Mouse (Mus musculus): ENCODE measurements around the gene Gys1. TPM values are rescaled to one million over a fixed set of nuclear protein-coding genes. Genes with fewer than 3 reads are reported as not detected.
"Not testable (repeated sequence)": the region's sequence is repeated elsewhere in the genome, so short reads cannot be mapped to it uniquely, and the experiment has no call there.

The Gys1 gene
- polyA plus RNA-seq, 1 experiment from 2014 or later: 23.2 TPM

DNA sequence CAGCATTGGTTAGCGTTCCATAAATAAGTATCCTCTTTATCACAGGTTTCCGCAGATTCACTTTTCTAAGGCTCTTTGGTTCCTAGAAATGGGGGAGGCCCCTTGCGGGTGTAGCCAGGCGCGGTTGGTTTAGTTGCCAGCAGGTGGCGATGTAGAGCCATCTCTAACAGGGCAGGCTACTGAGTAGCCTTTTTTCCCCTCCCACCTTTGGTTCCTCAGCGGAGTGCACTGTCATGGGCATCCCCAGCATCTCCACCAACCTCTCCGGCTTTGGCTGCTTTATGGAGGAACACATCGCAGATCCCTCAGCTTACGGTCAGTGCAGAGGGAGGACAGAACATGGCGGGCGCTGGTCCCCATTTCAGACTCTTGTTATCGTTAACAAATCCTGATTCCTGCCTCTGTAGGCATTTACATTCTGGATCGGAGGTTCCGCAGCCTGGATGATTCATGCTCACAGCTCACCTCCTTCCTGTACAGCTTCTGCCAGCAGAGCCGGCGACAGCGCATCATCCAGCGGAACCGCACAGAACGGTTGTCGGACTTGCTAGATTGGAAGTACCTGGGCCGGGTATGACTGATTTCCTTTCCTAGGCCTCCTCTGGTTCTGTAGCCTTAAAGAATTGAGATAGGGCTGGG lies 16.8 kb downstream of the Gys1 start:
- WGBS: 53% methylated on average over 23 of the region's 23 CpGs
- peaks cover 60% of the 10 kb centered on the region for H3K36me3 ChIP-seq

GRCm38 (mm10) chr7:45454971-45455370 lies 20.3 kb downstream of the Gys1 start:
- H3K4me1 ChIP-seq (replicated peaks): peaks cover 21% of the 10 kb centered on the region
- peaks cover 60% of the 10 kb centered on the region for H3K36me3 ChIP-seq
- H3K9ac ChIP-seq: no peak overlapping the region
- no peak overlapping the region for H3K4me2 ChIP-seq
- no peak overlapping the region for H3K27ac ChIP-seq
- 88% methylated on average over 15 of the region's 15 CpGs for WGBS
- ATAC-seq (ENCODE audit: low FRiP score): no peak
- H3K27me3 ChIP-seq: no peaks in the 10 kb centered on the region
- no peak overlapping the region for H3K4me3 ChIP-seq
- no peaks in the 10 kb centered on the region for H3K9me3 ChIP-seq

More for the DNA sequence above, 16.8 kb downstream of the Gys1 start:
- Histone ChIP-seq H3K9ac (peak overlapping the region; percentile 51; the same call in 1 of the 2 replicates), H3K4me2 (0 out of 2 replicates have a peak overlapping the region, but pooled peaks have one; percentile 0), H3K4me1 (replicated peaks) (peaks cover under 1% of the 10 kb centered on the region; the same call in 1 of the 2 replicates), H3K4me3 (no peak overlapping the region), H3K27ac (no peak overlapping the region), H3K9me3 (no peaks in the 10 kb centered on the region), H3K27me3 (no peaks in the 10 kb centered on the region)
- ATAC-seq (ENCODE audit: low FRiP score): peak; percentile 70

DNA sequence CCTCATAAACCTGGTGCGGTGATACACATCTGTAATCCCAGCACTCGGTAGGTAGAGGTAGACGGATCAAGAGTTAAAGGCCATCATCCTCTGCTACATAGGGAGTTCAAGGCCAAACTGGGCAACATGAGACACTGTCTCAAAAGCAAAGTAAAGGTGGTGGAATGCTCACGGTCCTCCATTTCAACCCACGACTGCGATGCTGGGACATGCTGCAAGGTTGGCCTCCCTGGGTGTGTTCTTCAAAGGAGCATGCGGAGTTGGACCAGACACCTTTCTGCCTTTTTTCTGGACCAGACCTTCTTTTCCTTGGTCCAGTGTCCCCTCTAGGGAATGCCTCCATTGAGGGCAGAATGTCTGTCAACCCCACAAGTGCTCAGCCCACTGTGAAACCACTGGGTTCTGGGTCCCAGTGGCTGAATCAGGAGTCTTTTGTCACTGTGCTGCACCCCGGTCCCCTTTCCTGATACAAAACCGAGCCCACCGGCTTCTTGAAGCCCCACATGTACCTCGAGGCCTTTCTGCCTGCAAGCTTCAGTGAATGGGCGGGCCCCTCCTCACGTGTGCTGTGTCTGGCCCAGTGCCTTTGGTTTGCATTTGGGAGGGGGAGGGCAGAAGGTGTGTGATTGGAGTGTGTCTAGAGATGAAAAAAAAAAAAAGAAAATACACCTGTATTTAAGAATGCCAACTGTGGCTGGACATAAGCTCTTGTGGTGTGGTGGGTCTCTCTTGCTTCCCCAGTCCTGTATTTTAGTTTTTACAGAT lies 21.5 kb downstream of the Gys1 start:
- Histone ChIP-seq H3K27ac (peak overlapping the region; percentile 97), H3K27me3 (no peaks in the 10 kb centered on the region), H3K4me3 (no peak overlapping the region), H3K9me3 (no peaks in the 10 kb centered on the region), H3K4me2 (no peak overlapping the region), H3K36me3 (peaks cover 58% of the 10 kb centered on the region), H3K9ac (peak overlapping the region; percentile 95; the same call in 1 of the 2 replicates), H3K4me1 (replicated peaks) (peaks cover 32% of the 10 kb centered on the region)
- 78% methylated on average over 13 of the region's 13 CpGs for WGBS
- no peak for ATAC-seq (ENCODE audit: low FRiP score)

DNA sequence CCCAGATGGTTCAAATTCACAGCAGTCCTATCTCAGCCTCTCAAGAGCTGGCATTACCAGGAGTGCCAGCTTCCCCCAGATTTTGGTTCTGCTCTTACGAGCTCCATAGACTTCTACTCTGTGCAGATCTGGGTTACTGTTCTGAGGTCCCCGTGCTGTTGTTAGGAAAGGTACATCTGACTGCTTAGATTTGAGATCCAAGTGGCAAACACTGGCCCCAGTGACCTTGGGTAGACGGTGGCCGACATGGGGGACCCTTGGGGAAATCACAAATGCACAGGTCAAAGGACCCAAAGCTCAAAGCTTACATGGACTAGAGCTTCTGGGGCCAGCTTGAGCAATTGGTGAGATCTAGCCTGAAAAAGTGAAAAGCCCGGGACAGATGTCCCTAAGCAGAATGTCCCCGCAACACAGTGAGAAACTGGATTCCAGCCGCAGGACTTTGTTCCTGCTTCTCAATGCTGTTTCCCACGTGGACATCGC lies 22.1 kb downstream of the Gys1 start:
- no peaks in the 10 kb centered on the region for H3K9me3 ChIP-seq
- peak overlapping the region; percentile 98 for H3K4me2 ChIP-seq
- 56% methylated on average over 9 of the region's 9 CpGs for WGBS
- H3K4me3 ChIP-seq: peak overlapping the region; percentile 86
- peak overlapping the region; percentile 97 for H3K27ac ChIP-seq
- H3K4me1 ChIP-seq (replicated peaks): peaks cover 37% of the 10 kb centered on the region
- no peak for ATAC-seq (ENCODE audit: low FRiP score)
- peak overlapping the region; percentile 95 for H3K9ac ChIP-seq
- H3K36me3 ChIP-seq: peaks cover 57% of the 10 kb centered on the region
- no peaks in the 10 kb centered on the region for H3K27me3 ChIP-seq

DNA sequence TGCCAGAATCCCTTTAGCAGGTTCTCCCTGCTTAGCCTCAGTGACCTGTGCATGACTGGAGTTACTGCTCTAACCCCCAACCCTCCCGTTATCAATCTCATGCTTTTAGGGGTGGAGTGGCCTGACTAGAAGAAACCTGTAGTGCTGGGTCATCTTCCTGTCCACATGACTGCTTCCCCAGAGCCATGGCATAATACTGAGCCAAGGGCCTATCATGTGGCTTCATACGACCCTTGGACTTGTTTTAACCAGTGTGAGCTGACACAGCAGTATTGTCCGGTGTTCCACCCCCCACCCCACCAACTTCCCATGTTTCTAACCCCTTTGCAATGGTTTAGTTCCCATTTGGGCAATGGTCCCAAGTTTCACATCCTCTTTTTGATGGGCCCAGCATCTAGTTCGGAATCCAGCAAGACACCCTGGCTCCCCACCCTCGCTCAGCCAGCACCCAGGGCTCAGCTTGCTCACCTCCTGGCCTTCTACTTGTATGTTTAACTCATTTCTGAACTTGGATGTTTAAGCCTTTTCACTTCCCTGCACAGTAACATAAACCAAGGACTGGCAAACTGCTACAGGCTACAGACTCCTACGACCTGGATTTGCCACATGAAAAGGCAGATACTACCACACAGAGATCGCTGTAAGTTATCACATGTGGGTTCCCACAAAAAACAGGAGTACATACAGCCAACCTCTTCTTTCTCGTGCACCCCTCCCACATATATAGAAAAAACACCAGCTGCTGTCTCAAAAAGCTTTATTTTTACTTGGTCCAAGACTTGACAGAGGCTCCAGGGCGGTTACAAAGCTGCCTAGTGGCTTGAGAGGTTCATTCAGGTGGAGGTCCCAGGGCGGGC lies 22.8 kb downstream of the Gys1 start:
- Histone ChIP-seq H3K9ac (peak overlapping the region; percentile 95), H3K4me3 (peak overlapping the region; percentile 86), H3K9me3 (no peaks in the 10 kb centered on the region), H3K4me1 (replicated peaks) (peaks cover 40% of the 10 kb centered on the region), H3K27ac (peak overlapping the region; percentile 97), H3K27me3 (no peaks in the 10 kb centered on the region), H3K4me2 (peak overlapping the region; percentile 98), H3K36me3 (peaks cover 54% of the 10 kb centered on the region)
- 71% methylated on average over 10 of the region's 10 CpGs for WGBS
- no peak for ATAC-seq (ENCODE audit: low FRiP score)

GRCm38 (mm10) chr7:45458748-45459563 lies 24.3 kb downstream of the Gys1 start:
- H3K9me3 ChIP-seq: no peaks in the 10 kb centered on the region
- H3K27me3 ChIP-seq: no peaks in the 10 kb centered on the region
- peaks cover 60% of the 10 kb centered on the region for H3K36me3 ChIP-seq

DNA sequence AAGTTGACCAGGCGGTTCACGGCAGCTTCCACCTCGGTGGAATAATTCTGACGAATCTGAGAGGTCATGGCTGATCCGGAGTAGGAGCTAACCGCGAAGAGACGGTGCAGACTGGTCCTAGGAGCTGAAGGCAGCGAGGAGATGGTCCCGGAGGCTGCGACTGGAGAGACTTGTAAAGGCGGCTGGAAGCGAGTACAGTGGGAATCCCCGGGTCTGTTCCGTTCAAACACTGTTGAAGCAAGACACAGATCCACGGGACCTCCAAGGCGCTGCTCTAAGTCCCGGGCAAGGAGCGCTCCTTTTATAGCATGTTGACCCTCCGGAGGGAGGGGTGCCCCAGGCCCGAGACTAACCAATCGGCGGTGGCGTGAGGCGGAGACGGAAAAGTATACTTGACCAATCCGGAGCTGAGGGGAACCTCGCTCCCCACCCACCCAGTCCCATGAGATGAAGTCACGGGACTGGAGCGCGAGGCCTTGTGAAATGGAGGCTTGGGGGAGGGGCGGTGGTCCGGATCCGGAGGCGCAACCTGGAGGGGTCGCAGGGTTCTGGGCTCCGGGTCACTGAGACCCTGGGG lies 25.0 kb downstream of the Gys1 start, which contains the start of gene Ftl1:
Gene Ftl1 (minus strand): TSS at position 321 of the 577 bp plus-strand sequence.
- peak; percentile 96 for ATAC-seq (ENCODE audit: low FRiP score)
- under 1% methylated on average over 26 of the region's 37 CpGs for WGBS
- H3K9me3 ChIP-seq, H3K27me3 ChIP-seq: not testable (repeated sequence)
- H3K4me1 ChIP-seq (replicated peaks): peaks cover 45% of the 10 kb centered on the region
- H3K4me2 ChIP-seq: peak within 1 kb of the TSS; percentile 98
- peak within 1 kb of the TSS; percentile 95 for H3K9ac ChIP-seq
- H3K4me3 ChIP-seq: peak within 1 kb of the TSS; percentile 86
- peak within 1 kb of the TSS; percentile 97 for H3K27ac ChIP-seq
- peaks cover 59% of the 10 kb centered on the region for H3K36me3 ChIP-seq

More at GRCm38 (mm10) chr7:45458748-45459563, 24.3 kb downstream of the Gys1 start:
- H3K4me3 ChIP-seq: peak overlapping the region; percentile 86
- H3K27ac ChIP-seq: peak overlapping the region; percentile 97
- H3K4me1 ChIP-seq (replicated peaks): peaks cover 40% of the 10 kb centered on the region
- peak overlapping the region; percentile 95 for H3K9ac ChIP-seq
- ATAC-seq (ENCODE audit: low FRiP score): peak; percentile 77
- peak overlapping the region; percentile 98 for H3K4me2 ChIP-seq
- WGBS: under 1% methylated on average over 41 of the region's 43 CpGs

DNA sequence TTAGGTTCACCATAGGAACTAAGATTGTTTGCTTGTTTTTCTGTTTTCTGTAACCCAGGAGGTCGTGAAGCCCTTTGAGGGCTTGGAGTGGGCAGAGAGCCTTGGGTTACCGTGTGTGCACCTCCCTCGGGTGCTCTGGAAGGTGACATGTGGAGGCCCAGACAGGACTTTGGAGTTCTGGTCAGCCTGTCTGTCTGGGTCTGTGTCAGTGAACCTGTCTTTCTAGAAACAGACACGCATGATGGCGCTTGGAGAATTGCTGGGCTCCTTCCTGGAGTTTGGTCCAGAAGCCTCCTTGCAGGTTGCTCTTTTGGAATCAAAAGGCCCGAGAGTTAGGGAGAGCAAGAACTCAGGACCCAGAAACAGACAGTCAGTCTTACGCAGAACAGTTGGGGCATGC lies 25.7 kb downstream of the Gys1 start:
- H3K9me3 ChIP-seq: no peaks in the 10 kb centered on the region
- ATAC-seq (ENCODE audit: low FRiP score): no peak
- H3K4me2 ChIP-seq: peak overlapping the region; percentile 57
- H3K4me1 ChIP-seq (replicated peaks): peaks cover 52% of the 10 kb centered on the region
- H3K36me3 ChIP-seq: peaks cover 59% of the 10 kb centered on the region
- peak overlapping the region; percentile 62 for H3K9ac ChIP-seq
- H3K4me3 ChIP-seq: peak overlapping the region; percentile 86
- peak overlapping the region; percentile 90 for H3K27ac ChIP-seq
- WGBS: 76% methylated on average over 7 of the region's 7 CpGs
- H3K27me3 ChIP-seq: no peaks in the 10 kb centered on the region

GRCm38 (mm10) chr7:45460860-45461314 lies 26.2 kb downstream of the Gys1 start:
- Histone ChIP-seq H3K9ac (peak overlapping the region; percentile 62; the same call in 1 of the 2 replicates), H3K36me3 (peaks cover 58% of the 10 kb centered on the region)

DNA sequence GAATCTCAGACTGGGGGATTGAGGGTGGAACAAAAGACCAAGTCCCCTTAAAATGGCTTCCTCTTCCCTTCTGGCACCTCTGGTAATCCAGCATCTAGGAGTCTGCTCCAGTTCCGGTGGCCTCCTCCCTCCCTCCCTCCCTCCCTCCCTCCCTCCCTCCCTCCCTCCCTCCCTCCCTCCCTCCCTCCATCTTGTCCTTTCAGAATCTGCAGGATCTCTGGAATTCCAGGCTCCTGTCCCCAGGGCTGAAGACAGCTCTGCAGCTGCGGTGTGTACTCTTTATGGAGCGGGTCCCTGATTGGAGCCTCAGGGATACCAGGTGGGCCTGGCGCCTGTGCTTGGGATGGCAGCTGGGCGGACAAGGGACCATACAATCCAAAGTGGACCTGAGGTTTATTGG lies 26.7 kb downstream of the Gys1 start:
- Histone ChIP-seq H3K4me1 (replicated peaks) (peaks cover 61% of the 10 kb centered on the region), H3K27ac (peak overlapping the region; percentile 90), H3K4me2 (peak overlapping the region; percentile 57; the same call in 1 of the 2 replicates), H3K4me3 (no peak overlapping the region), H3K9ac (0 out of 2 replicates have a peak overlapping the region, but pooled peaks have one; percentile 1), H3K9me3 (no peaks in the 10 kb centered on the region), H3K27me3 (no peaks in the 10 kb centered on the region), H3K36me3 (peaks cover 54% of the 10 kb centered on the region)
- 40% methylated on average over 5 of the region's 5 CpGs for whole genome bisulfite sequencing
- no peak for ATAC-seq (ENCODE audit: low FRiP score)

More at GRCm38 (mm10) chr7:45460860-45461314, 26.2 kb downstream of the Gys1 start:
- Histone ChIP-seq H3K4me1 (replicated peaks) (peaks cover 57% of the 10 kb centered on the region), H3K4me2 (peak overlapping the region; percentile 57), H3K4me3 (peak overlapping the region; percentile 86; the same call in 1 of the 2 replicates), H3K27ac (peak overlapping the region; percentile 90), H3K27me3 (no peaks in the 10 kb centered on the region), H3K9me3 (no peaks in the 10 kb centered on the region)
- no peak for ATAC-seq (ENCODE audit: low FRiP score)
- WGBS: 27% methylated on average over 13 of the region's 13 CpGs
